Mouse (Mus musculus): ENCODE measurements at regions not wholly inside any gene's neighbourhood (a gene's known extent, or its start where the extent isn't known, plus 50 kb on each side); places are given as distances from the start of the nearest gene placed in this dataset.
A peak's percentile ranks its signal among the peaks of the same experiment; 100 is the strongest.

DNA sequence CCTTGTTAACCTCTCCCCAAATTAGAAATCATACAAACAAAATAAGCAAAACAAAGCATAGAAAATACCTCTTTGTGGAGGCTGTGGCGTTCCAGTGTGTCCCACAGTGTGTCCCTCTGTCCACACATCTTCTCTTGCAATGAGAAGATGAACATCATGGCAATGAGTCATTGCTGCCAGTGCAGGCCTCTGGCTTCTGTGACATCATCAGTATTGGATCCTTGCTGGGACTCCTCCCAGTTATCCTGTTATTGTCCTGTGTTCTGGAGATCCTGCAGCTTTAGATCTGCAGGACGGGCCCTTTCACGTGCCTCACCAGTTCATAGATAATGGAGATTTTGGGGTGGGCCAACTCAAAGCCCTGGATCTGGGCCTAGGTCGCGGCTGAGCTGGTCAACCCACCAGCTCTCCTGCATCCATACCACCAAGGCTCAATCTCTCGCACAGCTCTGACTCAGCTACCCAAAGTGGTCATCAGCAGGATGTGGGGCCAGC lies 80.9 kb downstream of the Tmem212 start:
- DNase-seq (ENCODE audit: low spot score in 2 of 2) = no peak

DNA sequence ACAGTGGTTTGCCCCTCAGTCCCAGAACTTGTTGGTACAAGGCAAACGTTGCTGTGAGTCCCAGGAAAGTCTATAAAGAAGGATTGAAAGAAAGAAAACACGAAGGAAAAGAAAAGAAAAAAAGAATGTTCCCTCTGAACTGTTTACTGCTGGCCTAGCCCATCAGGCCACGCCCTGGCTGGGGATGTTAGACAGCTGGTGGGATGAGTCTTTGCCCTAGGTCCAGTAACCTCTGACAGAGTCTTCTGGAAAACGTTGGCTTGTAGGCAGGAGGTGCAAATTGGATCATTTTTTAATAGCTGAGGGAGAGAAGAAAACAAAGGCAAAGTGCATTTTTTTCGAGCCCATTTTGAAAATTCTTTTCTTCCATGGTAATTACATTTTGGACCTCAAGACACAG lies 91.9 kb downstream of the Tmem212 start:
- DNase-seq (ENCODE audit: low spot score in 2 of 2) = peak in 1 of 2 experiments; percentile 18

DNA sequence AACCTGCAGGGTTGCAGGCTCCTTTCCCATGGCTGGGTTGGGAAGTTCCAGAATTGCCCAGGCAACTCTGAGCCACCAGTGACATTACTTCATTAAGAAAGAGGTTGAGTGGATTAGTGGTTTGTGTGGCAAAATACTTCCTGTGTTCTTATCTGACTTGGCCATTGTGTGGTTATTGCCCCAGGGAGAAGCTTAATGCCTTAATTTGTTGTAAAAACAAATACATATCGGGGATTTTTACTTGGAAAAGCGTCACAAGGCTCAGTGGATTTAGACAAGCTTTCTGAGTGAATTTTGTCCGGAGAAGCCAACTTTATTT lies 80.5 kb upstream of the Fndc3b start:
- no peak for DNase-seq (ENCODE audit: low spot score in 2 of 2)

GRCm38 (mm10) chr3:27790932-27791632 lies 80.0 kb upstream of the Fndc3b start:
- no peak for DNase-seq (ENCODE audit: low spot score in 2 of 2)

- DNase-seq (ENCODE audit: low spot score in 2 of 2) = no peak
Measured at GRCm38 (mm10) chr3:27783926-27784325, 72.8 kb upstream of the Fndc3b start.

DNA sequence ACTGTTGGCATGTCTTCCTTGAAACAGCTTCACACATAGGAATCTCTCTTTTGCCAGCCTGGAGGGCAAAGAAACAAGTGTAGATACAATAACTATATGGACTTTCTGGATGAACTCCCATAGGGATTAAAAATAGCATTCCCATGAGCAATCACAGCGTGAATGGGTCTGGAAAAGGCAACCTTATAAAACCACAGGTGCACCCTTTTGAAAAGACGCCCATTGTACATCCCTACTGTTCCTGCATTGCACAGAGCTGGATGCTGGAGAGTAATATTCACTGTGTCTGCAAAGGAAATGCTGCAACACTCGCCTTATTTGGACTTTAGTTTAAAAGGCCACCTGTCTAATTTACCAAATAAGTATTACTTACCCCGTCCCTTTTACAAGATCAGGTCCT lies 72.4 kb upstream of the Fndc3b start:
- no peak for DNase-seq (ENCODE audit: low spot score in 2 of 2)

- no peak for DNase-seq (ENCODE audit: low spot score in 2 of 2)
Measured at GRCm38 (mm10) chr3:27782056-27782765, 71.1 kb upstream of the Fndc3b start.

DNA sequence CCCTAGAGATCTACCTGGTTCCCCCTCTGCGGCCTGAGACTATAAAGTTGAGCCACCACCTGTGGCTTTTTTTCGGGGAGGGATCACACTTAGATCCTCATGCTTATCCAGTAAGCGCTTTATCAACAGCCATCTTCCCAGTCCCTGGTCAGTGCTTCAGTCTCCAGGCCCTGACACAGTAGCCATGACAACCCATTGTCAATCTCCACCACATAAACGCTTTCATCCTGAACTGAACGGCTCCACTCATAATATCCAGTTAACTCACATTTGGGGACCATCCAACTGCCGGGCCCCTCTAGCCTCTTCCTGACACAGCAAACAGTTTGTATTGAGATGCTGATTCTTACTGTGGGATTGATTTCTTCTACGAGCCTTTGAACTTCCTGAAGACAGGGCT lies 68.8 kb upstream of the Fndc3b start:
- no peak for DNase-seq (ENCODE audit: low spot score in 2 of 2)

DNA sequence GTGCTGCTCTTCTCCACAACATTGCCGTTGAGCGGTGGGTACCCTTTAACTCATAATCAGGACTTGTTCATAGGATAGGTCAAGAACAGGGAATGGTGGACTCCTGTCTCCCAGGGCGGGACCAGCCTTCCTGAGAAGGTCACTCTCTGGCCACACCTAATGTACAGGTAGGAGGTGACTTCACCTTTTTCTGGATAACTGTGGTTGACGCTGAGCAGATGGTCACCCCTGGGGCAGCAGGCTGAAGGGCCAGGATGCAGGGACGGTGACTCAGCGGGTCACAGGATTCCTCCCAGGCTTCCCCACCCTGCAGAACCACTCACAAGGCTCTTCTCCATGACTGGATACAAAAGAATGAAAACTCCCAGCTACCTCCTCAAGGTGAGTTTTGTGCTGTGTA lies 66.6 kb upstream of the Fndc3b start:
- DNase-seq (ENCODE audit: low spot score in 2 of 2) = no peak

GRCm38 (mm10) chr3:27773176-27773575 lies 62.1 kb upstream of the Fndc3b start:
- no peak for DNase-seq (ENCODE audit: low spot score in 2 of 2)

DNA sequence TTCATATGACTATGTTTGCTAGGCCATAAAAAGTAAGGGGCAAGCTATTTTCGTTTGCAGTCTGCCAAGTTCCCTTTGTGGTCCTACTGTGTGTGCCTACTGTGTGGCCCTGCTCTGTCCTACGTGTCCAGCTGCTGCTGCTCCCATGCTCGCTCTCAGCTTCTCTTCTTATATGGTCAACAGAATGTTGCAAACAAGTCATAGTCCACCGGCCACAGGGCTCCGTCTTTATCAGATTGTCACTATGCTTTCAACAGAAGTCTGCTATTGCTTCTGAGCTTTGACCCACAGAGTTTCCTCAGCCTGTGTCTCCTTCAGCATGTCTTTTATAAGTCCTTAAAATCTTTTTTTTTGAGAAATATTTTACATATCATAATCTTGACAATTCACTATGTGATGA lies 58.3 kb upstream of the Fndc3b start:
- DNase-seq (ENCODE audit: low spot score in 2 of 2) = no peak

- DNase-seq (ENCODE audit: low spot score in 2 of 2) = no peak
Measured at GRCm38 (mm10) chr3:27767188-27767587, 56.1 kb upstream of the Fndc3b start.

GRCm38 (mm10) chr3:27766421-27766820 lies 55.3 kb upstream of the Fndc3b start:
- no peak for DNase-seq (ENCODE audit: low spot score in 2 of 2)

- peak; percentile 14 to 32 for DNase-seq (ENCODE audit: low spot score in 2 of 2)
Measured at GRCm38 (mm10) chr3:27765929-27766328, 54.8 kb upstream of the Fndc3b start.

DNA sequence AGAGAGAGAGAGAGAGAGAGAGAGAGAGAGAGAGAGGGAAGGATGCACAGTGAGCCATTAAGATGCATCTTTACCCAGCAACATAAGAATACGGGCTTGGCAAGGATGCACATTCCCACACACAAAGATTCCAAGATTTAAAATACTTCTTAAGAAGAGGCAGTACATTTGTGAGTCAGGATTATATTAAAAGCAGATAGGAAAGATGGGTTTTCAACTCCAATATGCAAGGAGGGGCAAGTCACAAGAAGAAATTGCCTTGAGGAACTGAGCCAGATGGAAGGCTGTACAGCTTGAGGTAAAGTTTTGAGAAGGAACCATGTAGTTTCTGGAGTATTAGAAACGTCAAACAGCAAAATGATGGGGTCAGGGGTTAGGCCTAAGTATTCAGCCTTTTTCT lies 53.4 kb upstream of the Fndc3b start:
- no peak for DNase-seq (ENCODE audit: low spot score in 2 of 2)

DNA sequence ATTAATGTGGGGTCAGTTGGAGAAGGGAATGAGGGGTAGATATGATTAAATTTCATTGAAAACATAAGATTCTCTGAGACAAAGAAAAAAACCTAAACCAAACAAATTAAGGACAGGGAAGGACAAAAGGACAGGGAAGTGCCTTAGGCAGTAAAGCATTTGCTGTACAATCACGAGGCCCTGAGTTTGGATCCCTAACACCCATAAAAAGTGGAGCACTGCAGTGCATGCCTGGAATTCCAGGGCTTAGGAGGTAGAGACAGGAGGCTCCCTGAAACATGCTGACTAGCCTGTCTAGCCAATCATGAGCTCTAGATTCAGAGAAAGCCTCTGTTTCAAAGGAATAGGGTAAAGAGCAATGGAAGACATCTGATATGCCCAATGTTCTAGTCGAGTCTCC lies 49.9 kb upstream of the Fndc3b start:
- DNase-seq (ENCODE audit: low spot score in 2 of 2) = no peak

Measured in urinary bladder, postnatal 36 days (tissue).